Mouse (Mus musculus) kidney, postnatal 36 days (tissue): Measurements from ENCODE around the gene Lrrc32.

Experiments
- DNase-seq, 2 experiments: peaks; one replicate each; pipeline ENCODE4 v3.0.0; 2021 to 2022; ENCODE audit warnings: mixed read lengths in 2 of 2

The Lrrc32 gene

GRCm38 (mm10) chr7:98489131-98489530 is at the start of gene Lrrc32:
Gene Lrrc32 (plus strand): TSS chr7:98489283.
- peak in 1 of 2 experiments; percentile 40 for DNase-seq

GRCm38 (mm10) chr7:98439956-98440466 is 49.1 kb upstream of the Lrrc32 start, which contains the start of gene Gucy2d:
Gene Gucy2d (plus strand): TSS chr7:98440416.
- DNase-seq: peak in 1 of 2 experiments; percentile 44

GRCm38 (mm10) chr7:98446873-98447272 is 42.2 kb upstream of the Lrrc32 start:
- peak in 1 of 2 experiments; percentile 25 for DNase-seq

GRCm38 (mm10) chr7:98447585-98448308 is 41.3 kb upstream of the Lrrc32 start:
- DNase-seq: peak; percentile 38 to 43

- DNase-seq: peak in 1 of 2 experiments; percentile 15
Measured at GRCm38 (mm10) chr7:98448309-98448630, 40.8 kb upstream of the Lrrc32 start.

- no peak for DNase-seq
Measured at GRCm38 (mm10) chr7:98449696-98450095, 39.4 kb upstream of the Lrrc32 start.

GRCm38 (mm10) chr7:98454397-98455120 is 34.5 kb upstream of the Lrrc32 start:
- DNase-seq: no peak

GRCm38 (mm10) chr7:98460319-98460718 is 28.8 kb upstream of the Lrrc32 start:
- DNase-seq: no peak

- DNase-seq: no peak
Measured at GRCm38 (mm10) chr7:98469089-98469488, 20.0 kb upstream of the Lrrc32 start.

GRCm38 (mm10) chr7:98472529-98472928 is 16.6 kb upstream of the Lrrc32 start:
- no peak for DNase-seq

GRCm38 (mm10) chr7:98474558-98474957 is 14.5 kb upstream of the Lrrc32 start:
- DNase-seq: no peak

- DNase-seq: no peak
Measured at GRCm38 (mm10) chr7:98477153-98477552, 11.9 kb upstream of the Lrrc32 start.

GRCm38 (mm10) chr7:98480481-98480880 is 8.6 kb upstream of the Lrrc32 start:
- DNase-seq: no peak

GRCm38 (mm10) chr7:98481066-98481734 is 7.9 kb upstream of the Lrrc32 start:
- DNase-seq: peak; percentile 85 to 92

GRCm38 (mm10) chr7:98481861-98482260 is 7.2 kb upstream of the Lrrc32 start:
- no peak for DNase-seq

- peak; percentile 19 to 40 for DNase-seq
Measured at GRCm38 (mm10) chr7:98482551-98483267, 6.4 kb upstream of the Lrrc32 start.

GRCm38 (mm10) chr7:98483268-98483607 is 5.8 kb upstream of the Lrrc32 start:
- DNase-seq: peak in 1 of 2 experiments; percentile 35

GRCm38 (mm10) chr7:98484878-98485277 is 4.2 kb upstream of the Lrrc32 start:
- no peak for DNase-seq

GRCm38 (mm10) chr7:98485508-98485907 is 3.6 kb upstream of the Lrrc32 start:
- DNase-seq: no peak

- DNase-seq: no peak
Measured at GRCm38 (mm10) chr7:98486471-98486917, 2.6 kb upstream of the Lrrc32 start.

- DNase-seq: no peak
Measured at GRCm38 (mm10) chr7:98487202-98487980, 1.7 kb upstream of the Lrrc32 start.
